Mouse (Mus musculus): Measurements from ENCODE around the gene Gm17651. TPM values are rescaled to one million over a fixed set of nuclear protein-coding genes. Genes with fewer than 3 reads are reported as not detected.

Gm17651 gene
- polyA plus RNA-seq, 1 experiment from 2014 or later = not detected

DNA sequence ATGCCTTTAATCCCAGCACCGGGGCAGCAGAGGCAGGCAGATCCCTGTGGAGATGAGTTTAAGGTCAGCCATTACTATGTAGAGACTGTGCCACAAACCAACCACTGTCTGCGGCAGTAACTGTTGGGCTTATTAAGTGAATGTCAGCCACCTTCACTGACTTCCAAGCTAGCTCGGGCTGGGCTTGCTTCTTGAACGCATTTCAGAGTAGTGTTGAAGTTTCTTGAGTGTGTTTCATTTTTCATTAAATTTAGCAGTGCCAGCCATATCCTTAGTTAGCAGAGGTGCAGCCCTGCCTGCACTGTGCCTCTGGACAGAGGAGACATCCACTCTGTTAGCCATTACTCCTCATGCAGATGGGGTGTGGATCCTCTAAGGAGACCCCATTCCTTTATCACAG, 43.7 kb downstream of the Gm17651 start:
- Histone ChIP-seq H3K36me3 (ENCODE audit: control insufficient read depth, insufficient read depth, low read length) (no peaks in the 10 kb centered on the region), H3K27ac (replicated peaks; ENCODE audit: low read depth, low read length) (no peak overlapping the region), H3K9me3 (ENCODE audit: control insufficient read depth, low read length) (no peaks in the 10 kb centered on the region), H3K27me3 (replicated peaks; ENCODE audit: control insufficient read depth, insufficient read depth, low read length) (no peaks in the 10 kb centered on the region), H3K4me3 (ENCODE audit: low read depth, low read length) (no peak overlapping the region), H3K4me2 (ENCODE audit: low read depth, low read length) (no peak overlapping the region), H3K4me1 (ENCODE audit: control insufficient read depth, insufficient read depth, low read length) (no peaks in the 10 kb centered on the region; the same call in 1 of the 2 replicates), H3K9ac (ENCODE audit: low read depth, low read length) (no peak overlapping the region)
- WGBS = 92% methylated on average over 4 of the region's 4 CpGs
- no peak for ATAC-seq (ENCODE audit: low read depth)
- DNase-seq (ENCODE audit: low spot score) = no peak

DNA sequence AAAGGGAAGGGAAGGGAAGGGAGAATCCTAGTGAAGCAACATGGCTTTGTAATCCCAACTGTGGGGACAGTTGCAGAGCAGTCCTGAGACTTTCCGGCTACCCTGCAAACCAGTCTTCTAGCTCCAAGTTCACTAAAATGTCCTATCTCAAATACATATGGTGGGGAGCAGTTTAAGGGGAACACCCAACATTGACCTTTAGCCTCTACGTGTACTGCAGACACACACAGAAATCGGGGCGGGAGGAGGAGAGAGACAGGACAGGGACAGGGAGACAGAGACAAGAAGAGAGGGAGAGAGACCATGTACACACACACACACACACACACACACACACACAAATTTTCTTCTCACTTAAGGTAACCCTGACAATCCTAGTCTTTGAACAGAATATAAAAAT, 44.6 kb downstream of the Gm17651 start:
- WGBS = 84% methylated on average over 4 of the region's 4 CpGs

DNA sequence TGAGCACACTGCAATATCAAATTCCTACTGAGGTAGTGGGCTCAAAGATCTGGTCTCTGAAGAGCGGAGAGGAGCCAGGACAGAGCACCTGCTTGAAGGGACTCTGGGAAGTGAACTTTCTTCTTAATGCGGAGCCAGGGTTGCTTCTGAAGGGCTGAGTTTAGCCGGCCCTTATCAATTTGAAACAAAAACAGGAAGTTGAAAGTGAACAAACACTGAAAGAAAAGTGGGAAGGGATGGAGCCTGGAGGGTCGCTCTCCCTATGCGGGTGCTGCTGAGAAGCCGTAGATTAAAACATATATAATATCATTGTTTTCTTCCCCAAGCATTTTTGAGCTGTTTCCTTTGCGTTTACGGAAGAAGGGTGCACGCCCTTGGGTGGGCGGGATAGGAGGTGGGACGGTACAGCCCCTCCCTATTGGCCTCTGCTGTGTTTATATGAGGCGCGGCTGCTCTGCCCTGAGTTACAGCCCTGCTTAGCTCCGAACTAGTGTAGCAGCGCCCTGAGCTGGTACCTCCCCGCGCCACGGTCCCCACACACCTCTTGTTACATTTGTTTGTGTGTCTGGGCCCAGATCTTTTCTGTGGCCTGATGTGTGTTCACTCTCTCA, 46.0 kb downstream of the Gm17651 start, which contains the start of gene Fmo5:
Gene Fmo5 (plus strand): TSS at position 414 of the 611 bp plus-strand sequence.
- peak within 1 kb of the TSS; percentile 60 for H3K4me2 ChIP-seq (ENCODE audit: low read depth, low read length)
- WGBS = 3% methylated on average over 18 of the region's 18 CpGs
- no peaks in the 10 kb centered on the region for H3K9me3 ChIP-seq (ENCODE audit: control insufficient read depth, low read length)
- ATAC-seq (ENCODE audit: low read depth) = peak; percentile 93
- H3K36me3 ChIP-seq (ENCODE audit: control insufficient read depth, insufficient read depth, low read length) = no peaks in the 10 kb centered on the region
- DNase-seq (ENCODE audit: low spot score) = peak; percentile 75
- H3K9ac ChIP-seq (ENCODE audit: low read depth, low read length) = peak within 1 kb of the TSS; percentile 39
- H3K4me3 ChIP-seq (ENCODE audit: low read depth, low read length) = peak within 1 kb of the TSS; percentile 44
- no peaks in the 10 kb centered on the region for H3K27me3 ChIP-seq (replicated peaks; ENCODE audit: control insufficient read depth, insufficient read depth, low read length)
- no peak within 1 kb of the TSS for H3K27ac ChIP-seq (replicated peaks; ENCODE audit: low read depth, low read length)
- H3K4me1 ChIP-seq (ENCODE audit: control insufficient read depth, insufficient read depth, low read length) = no peaks in the 10 kb centered on the region

More for the DNA sequence above, 44.6 kb downstream of the Gm17651 start:
- DNase-seq (ENCODE audit: low spot score) = no peak
- H3K4me2 ChIP-seq (ENCODE audit: low read depth, low read length) = no peak overlapping the region
- no peaks in the 10 kb centered on the region for H3K27me3 ChIP-seq (replicated peaks; ENCODE audit: control insufficient read depth, insufficient read depth, low read length)
- no peak overlapping the region for H3K4me3 ChIP-seq (ENCODE audit: low read depth, low read length)
- H3K36me3 ChIP-seq (ENCODE audit: control insufficient read depth, insufficient read depth, low read length) = no peaks in the 10 kb centered on the region
- no peaks in the 10 kb centered on the region; the same call in 1 of the 2 replicates for H3K4me1 ChIP-seq (ENCODE audit: control insufficient read depth, insufficient read depth, low read length)
- H3K9me3 ChIP-seq (ENCODE audit: control insufficient read depth, low read length) = no peaks in the 10 kb centered on the region
- H3K27ac ChIP-seq (replicated peaks; ENCODE audit: low read depth, low read length) = no peak overlapping the region
- no peak for ATAC-seq (ENCODE audit: low read depth)
- no peak overlapping the region for H3K9ac ChIP-seq (ENCODE audit: low read depth, low read length)

DNA sequence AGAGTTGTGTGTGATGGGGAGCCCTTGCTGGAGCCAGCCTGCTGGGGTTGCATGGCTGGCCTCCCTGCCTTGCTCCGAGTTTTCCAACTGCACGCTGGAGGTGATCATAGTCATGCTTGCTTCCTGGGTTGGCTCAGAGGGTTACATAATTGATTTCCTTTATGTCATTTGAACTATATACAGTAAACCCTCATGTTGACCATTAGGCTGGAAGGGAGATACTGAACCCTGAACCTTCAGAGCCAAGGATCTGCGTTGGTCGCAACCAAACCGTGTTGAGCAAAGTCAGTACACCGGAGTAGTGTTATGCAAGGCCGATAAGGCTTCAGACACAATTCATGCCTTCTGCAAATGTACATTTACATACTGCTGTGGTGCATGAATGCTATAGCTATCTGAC, 46.6 kb downstream of the Gm17651 start:
- ATAC-seq (ENCODE audit: low read depth) (no peak), DNase-seq (ENCODE audit: low spot score) (no peak)
- Histone ChIP-seq H3K27me3 (replicated peaks; ENCODE audit: control insufficient read depth, insufficient read depth, low read length) (no peaks in the 10 kb centered on the region), H3K36me3 (ENCODE audit: control insufficient read depth, insufficient read depth, low read length) (no peaks in the 10 kb centered on the region), H3K4me2 (ENCODE audit: low read depth, low read length) (peak overlapping the region; percentile 60), H3K27ac (replicated peaks; ENCODE audit: low read depth, low read length) (no peak overlapping the region), H3K4me1 (ENCODE audit: control insufficient read depth, insufficient read depth, low read length) (no peaks in the 10 kb centered on the region), H3K4me3 (ENCODE audit: low read depth, low read length) (peak overlapping the region; percentile 44; the same call in 1 of the 2 replicates), H3K9ac (ENCODE audit: low read depth, low read length) (peak overlapping the region; percentile 39; the same call in 1 of the 2 replicates), H3K9me3 (ENCODE audit: control insufficient read depth, low read length) (no peaks in the 10 kb centered on the region)
- 82% methylated on average over 7 of the region's 7 CpGs for WGBS

DNA sequence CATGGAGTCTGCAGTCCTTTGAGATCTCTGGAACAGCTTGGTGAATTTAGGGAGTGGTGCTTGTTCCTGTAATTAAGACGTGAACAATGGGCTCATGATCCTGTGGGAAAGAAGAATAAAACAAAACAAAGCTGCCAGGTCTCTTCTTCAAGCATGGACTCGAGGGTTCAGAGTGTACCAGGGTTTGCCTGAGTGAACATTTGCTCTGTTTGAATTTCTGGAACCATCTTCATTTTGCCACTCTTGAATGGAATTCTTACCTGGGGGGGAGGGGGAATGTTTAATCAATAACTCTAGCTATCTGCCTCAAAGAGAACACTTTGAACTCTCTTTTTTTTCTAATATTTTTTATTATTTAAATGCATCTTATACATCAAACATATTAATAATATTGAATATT, 49.9 kb downstream of the Gm17651 start:
- ATAC-seq (ENCODE audit: low read depth) (no peak), DNase-seq (ENCODE audit: low spot score) (no peak)
- WGBS = 56% methylated on average over 2 of the region's 2 CpGs
- Histone ChIP-seq H3K27me3 (replicated peaks; ENCODE audit: control insufficient read depth, insufficient read depth, low read length) (no peaks in the 10 kb centered on the region), H3K9ac (ENCODE audit: low read depth, low read length) (no peak overlapping the region), H3K4me1 (ENCODE audit: control insufficient read depth, insufficient read depth, low read length) (no peaks in the 10 kb centered on the region), H3K4me3 (ENCODE audit: low read depth, low read length) (no peak overlapping the region), H3K36me3 (ENCODE audit: control insufficient read depth, insufficient read depth, low read length) (no peaks in the 10 kb centered on the region), H3K9me3 (ENCODE audit: control insufficient read depth, low read length) (no peaks in the 10 kb centered on the region), H3K27ac (replicated peaks; ENCODE audit: low read depth, low read length) (no peak overlapping the region), H3K4me2 (ENCODE audit: low read depth, low read length) (no peak overlapping the region)

Small RNAs within 50 kb of the gene (microRNA-seq; reads per million reads assigned to microRNA genes)
- gene Mir7225 (ENCODE audit: borderline number of aligned reads) = not detected

Other genes with a start within 250 kb of the Gm17651 start
- gene Chd1l, start 64.5 kb downstream of the Gm17651 start, polyA plus RNA-seq (2014; fragmentation: Nextera tagmentation; extraction: Ambion mirVana) = 11.7 and 13.3 TPM in 2 replicates
- gene Fmo5, start 45.9 kb downstream of the Gm17651 start, polyA plus RNA-seq (2014; fragmentation: Nextera tagmentation; extraction: Ambion mirVana) = 2.7 and 3.1 TPM in 2 replicates
- gene Prkab2, start 16.5 kb downstream of the Gm17651 start, polyA plus RNA-seq (2014; fragmentation: Nextera tagmentation; extraction: Ambion mirVana) = 9.9 and 10.5 TPM in 2 replicates
- 48.5 and 64.6 TPM in 2 replicates for gene Pde4dip, start 214.0 kb upstream of the Gm17651 start, polyA plus RNA-seq (2014; fragmentation: Nextera tagmentation; extraction: Ambion mirVana)
- 187 and 194 TPM in 2 replicates for gene Sec22b, start 226.5 kb upstream of the Gm17651 start, polyA plus RNA-seq (2014; fragmentation: Nextera tagmentation; extraction: Ambion mirVana)